Mouse (Mus musculus) cerebellum, adult 8-10 months (tissue): ENCODE measurements around the gene Upk3b.
"Not testable (repeated sequence)": the region's sequence is repeated elsewhere in the genome, so short reads cannot be mapped to it uniquely, and the experiment has no call there.

Source experiments
- DNase-seq: peaks from one replicate; pipeline ENCODE4 v3.0.0; 2022

The Upk3b gene

DNA sequence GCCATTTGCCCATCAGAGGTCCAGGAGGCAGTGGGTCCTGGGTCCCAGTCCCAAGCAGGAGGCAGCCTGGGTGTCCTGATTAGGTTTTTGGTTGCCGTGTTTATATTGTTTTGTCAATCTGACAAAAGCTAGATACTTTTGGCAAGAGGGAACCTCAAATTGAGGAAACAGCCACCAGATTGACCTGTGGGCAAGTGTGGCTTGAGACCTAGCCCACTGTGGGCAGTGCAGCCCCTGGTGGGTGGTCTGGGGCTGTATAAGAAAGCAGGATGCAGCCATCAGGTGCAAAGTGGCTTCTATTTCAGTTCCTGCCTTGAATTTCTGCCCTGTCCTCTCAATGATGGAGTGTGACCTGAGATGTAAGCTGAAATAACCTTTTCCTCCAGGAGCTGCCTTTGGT, 3.0 kb upstream of the Upk3b start:
- DNase-seq, result no peak

DNA sequence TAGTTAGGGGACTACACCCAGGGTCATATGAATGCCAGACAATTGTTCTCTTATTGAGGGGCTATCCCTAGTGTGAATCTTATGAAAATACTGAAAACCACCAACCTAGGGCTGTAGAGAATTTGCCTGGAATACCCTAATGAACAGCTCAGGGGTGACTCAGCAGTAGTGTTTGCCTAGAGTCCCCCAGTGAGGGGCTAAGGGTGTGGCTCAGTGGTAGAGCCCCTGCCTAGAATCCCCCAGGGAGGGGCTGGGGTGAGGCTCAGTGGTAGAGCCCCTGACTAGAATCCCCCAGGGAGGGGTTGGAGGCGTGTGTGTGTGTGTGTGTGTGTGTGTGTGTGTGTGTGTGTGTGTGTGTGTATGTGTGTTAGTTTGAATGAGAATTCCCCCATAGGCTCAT, 1.6 kb upstream of the Upk3b start:
- no peak for DNase-seq

DNA sequence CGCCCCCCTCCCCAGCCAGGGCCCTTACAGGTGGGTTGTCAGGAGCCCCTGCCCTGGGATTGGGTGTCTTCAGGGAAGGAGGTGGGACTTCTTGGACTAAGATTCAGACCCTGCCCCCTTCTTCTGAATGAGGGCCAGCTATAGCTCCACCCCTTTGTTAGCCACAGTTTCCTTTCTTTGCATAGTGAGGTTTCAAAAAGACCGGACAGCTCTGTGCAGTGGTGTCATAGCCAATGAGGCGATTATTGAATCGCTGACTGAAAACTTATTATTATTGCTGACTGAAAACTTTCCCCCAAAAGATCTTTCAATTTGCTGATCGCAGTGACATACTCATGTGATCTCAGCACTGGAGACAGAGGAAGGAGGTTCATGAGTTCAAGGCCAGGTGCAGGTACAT, 1.9 kb downstream of the Upk3b start:
- no peak for DNase-seq

DNA sequence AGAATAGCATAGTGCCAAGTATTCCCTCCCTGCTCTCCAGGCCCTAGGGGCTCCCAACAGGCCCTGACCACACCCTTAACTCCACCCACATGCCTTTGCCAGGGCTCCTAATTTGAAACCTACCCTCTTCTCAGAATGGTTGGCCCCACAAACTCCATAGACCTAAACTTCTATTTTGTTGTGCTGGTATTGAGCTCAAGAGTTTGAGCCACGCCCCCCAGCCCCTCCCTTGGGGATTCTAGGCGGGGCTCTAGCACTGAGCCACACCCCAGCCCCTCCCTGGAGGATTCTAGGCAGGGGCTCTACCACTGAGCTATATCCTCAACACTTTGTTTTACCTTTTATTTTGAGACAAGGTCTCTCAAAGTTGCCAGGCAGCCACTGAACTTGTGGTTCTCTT, 3.0 kb downstream of the Upk3b start:
- DNase-seq, result no peak

DNA sequence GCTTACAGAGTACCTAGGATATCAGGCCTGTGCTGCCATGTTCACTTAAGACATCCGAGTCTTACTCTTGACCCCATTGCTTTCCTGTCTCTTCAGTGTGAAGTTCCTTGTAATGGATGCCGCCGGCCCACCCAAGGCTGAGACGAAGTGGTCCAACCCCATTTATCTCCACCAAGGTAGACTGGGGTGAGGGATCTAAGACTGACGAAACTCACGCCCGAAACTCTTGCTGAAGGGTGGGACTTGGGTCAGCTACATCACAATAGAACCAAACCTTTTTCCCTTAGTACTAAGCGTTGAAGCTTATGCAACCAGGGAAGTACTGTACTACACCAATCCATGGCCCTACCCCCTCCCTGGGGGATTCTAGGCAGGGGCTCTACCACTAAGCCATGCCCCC, 3.4 kb downstream of the Upk3b start:
- no peak for DNase-seq

DNA sequence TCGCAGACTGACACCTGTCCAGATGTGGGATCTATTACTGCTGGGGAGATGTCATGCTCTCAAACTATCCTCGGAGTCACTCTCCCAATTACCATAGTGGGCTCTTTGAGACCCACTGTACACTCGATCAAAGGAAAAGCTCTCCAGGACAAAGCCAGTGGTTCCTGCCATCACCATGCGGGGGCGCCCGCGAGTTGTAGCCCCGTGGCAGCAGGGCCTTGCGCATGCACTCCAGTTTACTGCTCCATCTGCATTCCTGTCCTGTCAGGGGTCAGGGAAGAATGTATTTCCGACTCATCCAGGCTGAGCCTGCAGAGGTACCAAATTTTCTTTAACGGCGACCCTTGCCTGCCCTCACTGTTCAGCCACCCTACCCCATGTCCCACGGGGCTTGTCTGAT, 6.6 kb downstream of the Upk3b start:
- no peak for DNase-seq

DNA sequence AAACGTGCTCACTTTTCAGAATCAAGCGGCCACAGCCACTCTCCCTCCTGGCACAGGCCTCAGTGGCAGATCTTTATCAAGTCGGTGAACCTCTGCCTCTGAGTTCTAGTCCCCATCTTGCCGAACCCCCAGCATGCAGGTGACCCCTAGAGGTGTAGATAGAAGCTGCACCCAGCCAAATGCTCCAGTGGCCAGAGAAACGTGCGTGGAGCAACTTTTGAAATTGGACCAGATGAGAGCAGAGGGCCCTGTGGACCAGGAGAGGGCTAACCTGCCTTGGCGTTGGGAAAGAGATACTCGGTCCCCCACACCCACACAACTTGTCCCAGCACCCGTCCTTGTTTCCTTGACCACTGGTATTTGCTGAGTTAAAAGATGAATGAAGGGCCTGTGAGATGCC, 7.1 kb downstream of the Upk3b start:
- DNase-seq, result no peak

DNA sequence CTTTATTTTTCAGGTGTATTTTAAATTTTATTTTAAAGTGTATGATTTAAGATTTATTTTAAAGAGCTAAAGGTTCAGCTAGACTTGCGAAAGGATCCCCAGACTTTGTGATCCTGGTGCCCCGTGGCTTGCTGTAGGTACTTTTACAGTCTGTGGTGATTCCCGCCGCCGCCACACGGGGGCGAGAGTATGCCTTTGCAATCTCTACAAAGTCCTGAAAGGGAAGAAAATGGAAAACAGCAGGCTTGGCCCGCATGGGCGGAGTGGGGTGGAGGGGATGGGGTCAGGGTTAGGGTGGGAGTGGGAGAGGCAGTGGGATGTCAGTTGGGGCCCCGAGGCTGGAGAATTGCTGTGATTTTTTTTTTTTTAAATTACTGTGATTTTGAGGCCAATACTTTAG, 7.7 kb downstream of the Upk3b start:
- peak; percentile 80 for DNase-seq

DNA sequence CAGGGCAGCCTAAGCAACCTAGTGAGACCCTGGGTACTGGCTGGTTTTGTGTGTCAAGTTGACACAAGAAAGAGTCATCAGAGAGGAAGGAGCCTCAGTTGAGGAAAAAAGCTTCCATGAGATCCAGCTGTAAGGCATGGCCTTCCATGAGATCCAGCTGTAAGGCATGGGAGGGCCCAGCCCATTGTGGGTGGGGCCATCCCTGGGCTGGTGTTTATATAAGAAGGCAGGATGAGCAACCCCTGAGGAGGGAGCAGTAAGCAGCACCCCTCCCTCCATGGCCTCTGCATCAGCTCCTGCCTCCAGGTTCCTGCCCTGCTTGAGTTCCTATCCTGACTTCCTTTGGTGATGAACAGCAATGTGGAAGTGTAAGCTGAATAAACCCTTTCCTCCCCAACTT, 10.2 kb downstream of the Upk3b start:
- not testable (repeated sequence) for DNase-seq

DNA sequence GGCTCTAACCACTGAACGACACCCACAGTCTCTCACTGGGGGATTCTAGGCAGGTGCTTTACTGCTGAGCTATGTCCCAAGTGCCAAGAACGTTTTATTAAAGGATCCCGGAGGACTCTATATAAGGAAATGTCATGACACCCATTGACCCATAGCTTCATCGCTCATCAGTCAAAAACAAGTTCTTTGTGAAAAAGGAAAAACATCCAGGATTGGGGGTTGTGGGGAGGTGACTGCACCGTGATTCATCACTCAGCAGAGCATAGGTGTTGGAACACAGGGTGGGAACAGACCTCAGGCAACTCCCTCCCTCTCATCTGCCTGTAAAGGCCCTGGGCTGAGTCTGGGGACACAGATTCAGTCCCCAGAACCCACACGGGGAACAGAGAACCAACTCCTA, 11.6 kb downstream of the Upk3b start:
- DNase-seq, result no peak

DNA sequence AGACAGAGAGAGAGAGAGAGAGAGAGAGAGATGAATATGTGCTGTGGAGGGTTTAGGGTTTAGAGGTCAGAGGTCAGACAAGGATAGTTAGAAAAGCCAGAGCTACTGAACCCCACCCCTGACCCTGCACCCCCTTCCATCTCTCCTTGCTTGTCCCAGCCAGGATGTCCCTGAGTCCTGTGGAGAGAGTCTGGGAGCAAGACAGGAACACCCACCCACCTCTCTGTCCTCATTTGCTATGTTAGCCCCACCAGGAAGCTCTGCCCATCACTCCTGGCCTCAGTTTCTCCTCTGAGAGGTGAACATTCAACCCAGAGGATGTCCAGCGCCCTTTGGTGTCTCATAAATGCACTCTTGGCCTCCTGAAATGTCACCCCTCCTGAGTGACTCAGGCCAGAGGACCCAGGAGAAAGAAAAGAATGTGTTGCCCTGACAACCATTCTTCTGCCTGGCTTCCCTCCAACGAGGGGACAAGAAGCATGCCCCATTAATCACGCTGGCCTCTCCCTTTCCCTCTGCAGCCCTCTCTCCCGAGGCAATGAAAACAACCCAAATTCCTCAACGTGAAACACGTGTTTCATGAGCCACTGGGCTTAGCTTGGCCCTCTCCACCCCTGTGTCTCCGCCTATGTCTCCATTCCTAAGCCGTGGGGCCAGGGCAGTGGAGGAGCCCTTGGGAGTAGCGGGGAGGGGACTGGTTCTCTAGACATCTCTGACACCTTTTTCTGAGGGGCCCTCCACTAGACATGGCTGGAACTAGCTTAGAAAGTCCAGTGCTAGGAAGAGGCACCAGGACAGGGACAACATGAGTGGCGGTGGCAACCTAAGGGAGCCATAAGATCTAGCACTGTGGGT, 13.2 kb downstream of the Upk3b start:
- DNase-seq, result no peak

DNA sequence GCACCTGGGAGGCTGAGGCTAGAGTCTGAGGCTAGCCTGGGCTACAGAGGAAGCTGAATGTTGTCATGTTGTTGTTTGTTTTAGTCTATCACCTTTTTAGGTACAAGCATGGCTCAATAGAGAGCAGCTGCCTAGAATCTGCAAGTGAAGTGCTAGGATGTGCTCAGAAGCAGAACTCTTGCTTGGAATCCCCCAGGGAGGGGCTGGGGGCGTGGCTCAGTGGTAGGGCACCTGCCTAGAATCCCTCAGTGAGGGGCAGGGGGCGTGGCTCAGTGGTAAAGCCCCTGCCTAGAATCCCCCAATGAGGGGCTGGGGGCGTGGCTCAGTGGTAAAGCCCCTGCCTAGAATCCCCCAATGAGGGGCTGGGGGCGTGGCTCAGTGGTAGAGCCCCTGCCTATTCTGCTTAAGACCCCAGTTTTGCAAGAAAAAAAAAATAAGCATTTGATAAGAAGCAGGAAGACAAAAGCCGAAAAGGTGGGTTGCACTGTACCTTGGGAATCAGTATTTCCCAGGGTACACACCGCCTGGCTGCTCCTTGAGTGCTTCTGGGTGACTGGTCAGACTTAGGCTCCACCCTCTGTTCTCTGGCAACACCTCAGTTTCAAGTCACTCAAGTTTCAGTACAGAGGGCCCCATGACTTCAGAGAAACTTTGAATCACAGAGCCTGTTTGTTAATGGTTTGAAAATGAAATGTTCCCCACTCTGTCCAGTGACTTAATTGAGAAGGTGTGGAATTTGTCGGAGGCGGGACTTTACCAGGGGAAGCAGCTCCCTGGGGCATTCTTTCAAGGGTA, 14.8 kb downstream of the Upk3b start:
- DNase-seq, result no peak

DNA sequence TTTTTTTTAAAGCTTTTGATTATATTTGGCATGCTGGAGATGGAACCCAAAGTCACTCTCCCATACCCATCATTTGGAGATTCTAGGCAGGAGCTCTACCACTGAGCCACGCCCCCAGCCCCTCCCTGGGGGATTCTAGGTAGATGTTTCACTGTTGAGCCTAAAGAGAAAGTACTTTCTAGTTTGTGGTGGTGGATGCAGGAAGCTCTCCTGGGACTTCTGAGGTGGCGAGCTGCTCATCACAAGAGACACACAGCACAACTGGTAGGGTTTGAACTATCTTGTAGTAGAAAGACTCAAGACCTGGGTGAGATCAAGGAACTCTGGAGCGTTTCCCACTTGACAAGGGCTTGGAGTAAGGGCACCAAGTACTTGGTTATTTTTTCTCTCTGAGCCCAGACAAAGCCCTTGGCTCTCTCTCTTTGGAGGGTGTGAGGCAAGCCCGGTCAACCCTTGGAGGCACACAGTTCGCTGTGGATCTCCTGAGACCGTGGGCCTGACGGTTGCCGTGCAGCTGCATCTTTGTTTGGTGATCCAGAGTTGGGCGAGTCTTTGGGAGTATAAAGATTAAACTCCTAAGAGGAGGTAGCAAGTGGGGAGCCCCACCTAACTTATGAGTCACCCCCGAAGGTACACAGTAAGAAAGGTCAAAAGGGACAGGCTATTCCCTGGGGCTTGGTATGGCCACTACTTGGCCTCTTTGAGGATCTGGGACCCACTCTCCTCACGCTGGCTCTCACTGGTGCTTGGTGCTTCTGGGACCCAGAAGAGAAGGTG, 16.2 kb downstream of the Upk3b start, which contains the start of gene Upk3bl:
Upk3bl (plus strand) TSS at position 192 of the 777 bp plus-strand sequence.
- DNase-seq, result no peak

DNA sequence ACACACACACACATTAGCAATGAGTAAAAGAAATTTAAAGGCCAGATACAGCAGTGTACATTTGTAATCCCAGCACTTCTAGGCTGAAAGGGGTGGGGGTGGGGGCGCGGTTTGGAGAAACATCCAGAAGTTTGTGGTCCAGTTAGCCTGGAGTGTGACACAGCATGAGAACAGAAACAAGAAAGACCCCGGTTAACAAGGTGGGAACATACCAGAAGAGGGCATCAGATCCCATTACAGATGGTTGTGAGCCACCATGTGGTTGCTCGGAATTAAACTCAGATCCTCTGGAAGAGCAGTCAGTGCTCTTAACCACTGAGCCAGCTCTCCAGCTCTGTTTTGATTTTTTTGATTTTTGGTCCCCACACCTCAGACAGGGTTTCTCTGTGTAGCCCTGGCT, 17.8 kb downstream of the Upk3b start:
- DNase-seq, result no peak

DNA sequence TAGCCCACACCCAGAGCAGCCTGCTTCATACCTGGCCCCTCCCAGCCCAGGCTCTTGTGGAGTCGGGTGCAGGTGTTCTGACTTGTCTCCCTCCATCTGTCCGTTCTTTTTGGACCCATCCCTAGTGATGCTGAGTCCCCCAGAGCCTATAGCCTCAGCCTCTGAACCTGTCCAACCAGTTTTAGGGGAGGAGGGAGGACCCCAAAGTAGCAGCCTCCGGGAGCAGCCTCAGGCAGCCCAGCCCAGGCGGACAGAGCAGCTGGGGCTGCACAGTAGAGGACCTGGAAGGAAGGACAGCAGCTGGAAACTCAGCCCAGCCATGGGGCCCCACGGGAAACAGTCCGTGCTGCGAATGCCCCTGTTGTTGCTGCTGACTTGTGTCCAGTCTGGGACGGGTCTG, 18.8 kb downstream of the Upk3b start:
- DNase-seq, result no peak

DNA sequence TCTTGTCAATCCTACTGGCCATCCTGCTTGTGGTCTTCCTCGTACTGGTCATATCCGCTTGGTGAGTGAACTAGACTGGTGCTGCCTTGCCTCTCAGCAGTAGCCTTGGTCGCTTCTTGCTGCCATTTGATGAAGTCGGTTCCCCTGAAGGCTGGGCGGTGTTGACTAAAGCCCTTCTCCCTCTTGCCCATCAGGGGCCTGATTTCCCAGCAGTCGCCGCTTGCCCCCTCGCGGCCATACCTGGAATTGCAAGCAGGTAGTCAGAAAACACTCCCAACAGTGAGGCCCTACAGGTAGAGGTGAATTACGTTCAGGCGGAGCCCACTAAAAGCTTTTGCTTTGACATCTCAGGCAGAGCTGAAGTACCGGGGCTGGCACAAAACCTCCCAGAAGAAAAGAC, 23.3 kb downstream of the Upk3b start:
- peak; percentile 57 for DNase-seq

DNA sequence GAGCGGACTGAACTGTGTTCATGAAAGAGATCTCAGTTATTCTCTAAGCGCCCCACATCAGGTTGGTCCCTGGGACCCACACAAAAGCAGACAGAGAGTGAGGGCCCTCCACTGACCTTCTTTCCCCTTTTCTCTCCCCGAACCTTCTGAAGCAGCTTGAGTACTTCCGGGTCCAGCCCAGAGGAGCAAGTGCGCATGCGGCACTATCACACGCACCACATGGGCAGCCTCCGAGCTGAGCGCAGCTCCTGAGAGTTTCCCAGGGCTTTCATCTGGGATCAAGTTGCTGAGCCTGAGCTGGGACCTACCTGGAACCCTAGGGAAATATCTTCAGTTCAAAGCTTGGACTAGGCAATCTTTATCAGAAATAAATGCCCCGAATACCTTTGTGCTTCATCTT, 25.6 kb downstream of the Upk3b start:
- DNase-seq, result no peak

DNA sequence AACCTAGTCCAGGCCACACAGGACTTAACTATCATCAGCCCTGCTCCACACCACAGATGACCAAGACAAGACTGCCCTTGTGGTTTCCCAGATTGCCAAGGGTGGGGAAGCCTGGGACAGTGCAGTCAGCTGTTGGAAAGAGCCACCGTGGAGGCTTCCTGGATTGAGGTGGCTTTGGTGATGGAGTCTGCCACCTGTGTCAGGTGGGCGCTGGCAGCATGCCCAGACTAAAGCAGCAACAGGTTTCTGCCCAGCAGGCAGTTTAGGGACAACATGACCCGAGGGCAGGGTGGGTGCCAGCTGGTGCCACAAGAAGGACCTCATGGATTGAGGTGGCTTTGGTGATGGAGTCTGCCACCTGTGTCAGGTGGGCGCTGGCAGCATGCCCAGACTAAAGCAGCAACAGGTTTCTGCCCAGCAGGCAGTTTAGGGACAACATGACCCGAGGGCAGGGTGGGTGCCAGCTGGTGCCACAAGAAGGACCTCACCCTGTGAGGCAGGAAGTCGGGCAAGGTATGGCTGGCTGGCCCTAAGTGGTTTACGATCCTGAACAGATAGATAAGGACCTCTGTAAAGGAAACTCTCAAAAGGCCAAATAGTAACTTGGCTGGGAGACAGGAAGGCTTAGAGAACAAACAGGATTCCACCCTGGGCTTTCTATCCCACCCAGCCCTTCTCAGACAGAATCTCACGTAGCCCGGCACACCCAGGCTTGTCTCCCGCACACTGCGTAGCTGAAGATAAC, 28.3 kb downstream of the Upk3b start:
- DNase-seq, result not testable (repeated sequence)

DNA sequence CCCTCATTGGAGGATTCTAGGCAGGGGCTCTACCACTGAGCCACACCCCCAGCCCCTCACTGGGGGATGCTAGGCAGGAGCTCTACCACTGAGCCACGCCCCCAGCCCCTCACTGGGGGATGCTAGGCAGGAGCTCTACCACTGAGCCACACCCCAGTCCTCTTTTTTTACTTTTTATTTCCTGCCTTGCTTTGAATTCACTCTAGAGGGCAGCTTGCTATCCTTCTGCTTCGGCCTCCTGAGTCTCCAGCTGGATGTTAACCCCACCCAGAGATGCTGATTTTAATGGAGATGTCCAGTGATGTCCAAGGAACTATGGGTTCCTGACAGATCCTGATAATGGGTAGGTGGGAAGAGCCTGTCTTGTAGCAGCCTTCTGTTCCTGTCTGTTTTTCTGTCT, 31.1 kb downstream of the Upk3b start:
- DNase-seq, result no peak

DNA sequence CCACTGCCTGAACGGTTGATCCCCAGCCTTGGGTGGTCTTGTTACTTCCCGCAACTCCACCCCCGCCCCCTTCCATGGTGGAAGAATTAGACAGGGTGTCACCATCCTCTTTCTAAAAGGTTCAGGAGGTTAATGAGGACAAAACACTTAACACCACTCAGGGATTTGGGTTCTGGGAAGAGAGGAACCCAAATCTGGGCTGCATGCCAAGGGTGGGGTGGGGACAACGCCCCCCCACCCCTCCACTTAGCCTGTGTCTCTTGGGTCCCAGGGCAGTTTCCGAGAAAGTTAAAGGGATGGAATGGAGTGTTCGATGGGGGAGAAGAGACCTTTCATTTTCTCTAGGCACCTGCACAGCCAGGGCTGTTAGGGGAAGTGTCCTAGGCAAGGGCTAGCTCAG, 34.8 kb downstream of the Upk3b start:
- DNase-seq, result no peak

DNA sequence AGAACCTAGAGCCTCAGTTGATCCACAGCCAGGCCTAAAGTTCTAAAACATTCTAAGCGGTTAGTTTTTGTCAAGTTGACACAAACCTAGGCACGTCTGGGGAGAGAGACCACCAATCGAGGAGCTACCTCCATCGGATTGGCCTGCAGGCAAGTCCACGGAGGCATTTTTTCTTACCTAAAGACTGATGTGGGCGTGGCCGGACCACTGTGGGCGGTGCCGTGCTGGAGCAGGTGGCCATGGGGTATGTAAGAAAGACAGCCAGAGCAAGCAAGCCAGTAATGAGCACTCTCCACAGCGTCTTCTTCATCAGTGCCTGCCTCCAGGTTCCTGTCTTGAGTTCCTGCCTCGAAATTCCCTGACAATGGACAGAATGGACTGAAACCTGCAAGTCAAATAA, 35.2 kb downstream of the Upk3b start:
- no peak for DNase-seq

DNA sequence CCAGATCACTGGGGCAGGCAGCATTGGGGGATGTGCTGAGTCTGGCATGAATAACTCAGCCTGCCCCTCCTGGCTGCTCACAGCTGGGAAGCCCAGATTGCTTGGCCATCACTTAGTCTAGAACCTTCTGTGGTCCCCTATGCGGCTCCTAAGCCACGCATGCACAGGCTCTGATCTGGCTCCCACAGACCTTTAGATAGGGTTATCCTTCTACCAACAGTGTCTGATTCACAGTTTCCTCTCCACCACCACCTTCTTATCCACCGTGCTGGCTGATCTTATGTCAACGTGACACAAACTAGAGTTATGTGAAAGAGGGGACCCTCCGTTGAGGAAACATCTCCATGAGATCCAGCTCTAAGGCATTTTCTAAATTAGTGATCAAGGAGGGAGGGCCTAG, 36.8 kb downstream of the Upk3b start:
- no peak for DNase-seq

DNA sequence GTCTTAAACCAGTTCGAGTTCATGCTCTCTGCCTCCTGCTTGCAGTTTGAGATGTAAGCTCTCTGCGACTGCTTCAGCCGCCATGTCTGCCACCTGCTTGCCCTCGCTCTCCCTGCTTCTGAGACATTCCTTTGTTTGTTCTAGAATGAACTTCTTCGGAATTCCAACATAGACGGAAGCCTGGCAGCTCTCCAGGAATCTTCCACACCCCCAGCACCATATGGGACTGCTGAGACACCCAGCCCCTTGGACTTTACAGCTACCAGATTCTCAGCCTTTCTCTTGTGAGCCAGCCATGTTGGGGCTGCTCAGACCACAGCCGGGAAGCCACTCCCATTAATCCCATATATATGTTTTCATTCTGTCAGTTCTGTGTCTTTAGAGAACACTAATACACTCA, 38.0 kb downstream of the Upk3b start:
- no peak for DNase-seq
